Mouse (Mus musculus) ES-E14 (cell line): ENCODE data around the gene C1rl. TPM values are rescaled to one million over a fixed set of nuclear protein-coding genes. Genes with fewer than 3 reads are reported as not detected.

Source experiments
- DNase-seq: peaks from one replicate; pipeline ENCODE4 v3.0.0-alpha.2; 2013; ENCODE audit warnings: low read depth, low spot score
- H3K27ac ChIP-seq: 2 replicates; pipeline ENCODE4 v1.5.1; 2012; ENCODE audit warnings: low read depth, mild to moderate bottlenecking, low read length, moderate library complexity, mixed read lengths; ENCODE audit not compliant: poor library complexity, insufficient read depth, severe bottlenecking
- H3K36me3 ChIP-seq: 2 replicates; pipeline ENCODE4 v1.6.1; 2012; ENCODE audit warnings: mild to moderate bottlenecking, low read length, moderate library complexity, mixed read lengths; ENCODE audit not compliant: control insufficient read depth, poor library complexity, insufficient read depth, severe bottlenecking
- H3K4me1 ChIP-seq, 2 experiments: fragments of 150-350 bp in 1 of 2; sonication (generic) in 1 of 2; 2 replicates each; pipeline ENCODE4 v1.6.1; 2012; ENCODE audit warnings: low read length in 2 of 2, mild to moderate bottlenecking in 1 of 2, mixed read lengths in 1 of 2; ENCODE audit not compliant: control insufficient read depth in 2 of 2, insufficient read depth in 2 of 2, poor library complexity in 1 of 2
- H3K4me3 ChIP-seq, 2 experiments: fragments of 150-350 bp in 1 of 2; sonication (generic) in 1 of 2; 2 replicates each; pipeline ENCODE4 v1.5.1; 2012; ENCODE audit warnings: low read length in 2 of 2, low read depth in 1 of 2, mild to moderate bottlenecking in 1 of 2, mixed read lengths in 1 of 2; ENCODE audit not compliant: insufficient read depth in 1 of 2, poor library complexity in 1 of 2, severe bottlenecking in 1 of 2
- H3K9ac ChIP-seq: 2 replicates; pipeline ENCODE4 v1.6.1; 2012; ENCODE audit warnings: low read depth, mild to moderate bottlenecking, low read length, mixed read lengths; ENCODE audit not compliant: poor library complexity, insufficient read depth, severe bottlenecking
- H3K9me3 ChIP-seq: fragments of 150-350 bp; sonication (generic); 2 replicates; pipeline ENCODE4 v1.6.1; 2012; ENCODE audit warnings: low read depth, mild to moderate bottlenecking, low read length; ENCODE audit not compliant: control insufficient read depth, insufficient read depth
- CHD2 ChIP-seq: IDR thresholded peaks from 2 replicates; pipeline ENCODE4 v1.6.1; 2014; ENCODE audit warnings: mild to moderate bottlenecking, low read depth, low read length, inconsistent platforms
- HCFC1 ChIP-seq: IDR thresholded peaks from 2 replicates; pipeline ENCODE4 v1.6.1; 2012; ENCODE audit warnings: low read length, inconsistent platforms, borderline replicate concordance; ENCODE audit not compliant: insufficient read depth
- MAFK ChIP-seq: IDR thresholded peaks from 2 replicates; pipeline ENCODE4 v1.6.1; 2014; ENCODE audit warnings: mild to moderate bottlenecking, low read depth, low read length, inconsistent platforms; ENCODE audit not compliant: insufficient read depth
- ZC3H11A ChIP-seq: IDR thresholded peaks from 2 replicates; pipeline ENCODE4 v1.6.1; 2012; ENCODE audit warnings: low read depth, mild to moderate bottlenecking, inconsistent platforms, low read length, borderline replicate concordance
- ZNF384 ChIP-seq: IDR thresholded peaks from 2 replicates; pipeline ENCODE4 v1.6.1; 2012; ENCODE audit warnings: low read depth, low read length, inconsistent platforms
- in situ Hi-C, 2 experiments: fragments of 600-800 bp; cut with MboI; formaldehyde crosslinking; loops; one replicate each; pipeline ENCODE4 v1.15.1; 2025; ENCODE audit warnings: low sequenced_read_pairs in 2 of 2, inconsistent platforms in 1 of 2; ENCODE audit not compliant: unreplicated experiment in 2 of 2
- total RNA-seq: library from RNA; depleted of rRNA; stranded (reverse); fragments of 300-350 nt; gene quantifications from 2 replicates; pipeline ENCODE4 v1.2.3, GENCODE M21; 2012

Gene C1rl
- total RNA-seq, 1 experiment: 1.0 TPM

- H3K4me3 ChIP-seq: peak overlapping the region; percentile 37 to 83
- peak overlapping the region; percentile 94 for H3K9ac ChIP-seq
- TF ChIP-seq MAFK (no peak), ZNF384 (no peak), CHD2 (no peak), HCFC1 (no peak), ZC3H11A (no peak)
- H3K36me3 ChIP-seq: peaks cover 11% of the 10 kb centered on the region
- in situ Hi-C loops: no loop called here
- no peaks in the 10 kb centered on the region for H3K9me3 ChIP-seq
- peaks cover 4 to 21% of the 10 kb centered on the region in 2 experiments for H3K4me1 ChIP-seq
- H3K27ac ChIP-seq: peak overlapping the region; percentile 83
- DNase-seq: no peak
These were observed 16.7 kb upstream of the C1rl start for GRCm38 (mm10) chr6:124476216-124476615.

GRCm38 (mm10) chr6:124476796-124477195 lies 16.1 kb upstream of the C1rl start:
- peak overlapping the region; percentile 83 for H3K27ac ChIP-seq
- in situ Hi-C loops: no loop called here
- peaks cover 11% of the 10 kb centered on the region for H3K36me3 ChIP-seq
- H3K4me3 ChIP-seq: peak overlapping the region; percentile 18 to 83; a peak in 3 of 4 replicates
- H3K9me3 ChIP-seq: no peaks in the 10 kb centered on the region
- TF ChIP-seq HCFC1 (no peak), ZNF384 (no peak; the same call in 1 of the 2 replicates), CHD2 (no peak), MAFK (no peak), ZC3H11A (no peak)
- H3K9ac ChIP-seq: peak overlapping the region; percentile 94
- DNase-seq: no peak
- H3K4me1 ChIP-seq: peaks cover 4 to 23% of the 10 kb centered on the region in 2 experiments

- H3K4me1 ChIP-seq: peaks cover 4 to 23% of the 10 kb centered on the region in 2 experiments
- peak overlapping the region; percentile 94 for H3K9ac ChIP-seq
- in situ Hi-C loops: no loop called here
- H3K4me3 ChIP-seq: peak overlapping the region in 1 of 2 experiments; percentile 83; a peak in 1 of 4 replicates
- H3K36me3 ChIP-seq: peaks cover 11% of the 10 kb centered on the region
- H3K9me3 ChIP-seq: no peaks in the 10 kb centered on the region
- H3K27ac ChIP-seq: peak overlapping the region; percentile 83
- no peak for DNase-seq
- TF ChIP-seq MAFK (no peak), ZC3H11A (no peak)
These were observed 15.7 kb upstream of the C1rl start for GRCm38 (mm10) chr6:124477221-124477655.

- in situ Hi-C loops: no loop called here
- Histone ChIP-seq H3K4me3 (peak overlapping the region in 1 of 2 experiments; percentile 83; a peak in 1 of 4 replicates), H3K36me3 (peaks cover 11% of the 10 kb centered on the region), H3K27ac (peak overlapping the region; percentile 83), H3K9me3 (no peaks in the 10 kb centered on the region), H3K9ac (peak overlapping the region; percentile 94), H3K4me1 (peaks cover 1 to 23% of the 10 kb centered on the region in 2 experiments; a peak in 3 of 4 replicates)
- TF ChIP-seq MAFK: no peak
- no peak for TF ChIP-seq ZNF384
- TF ChIP-seq ZC3H11A: no peak
- no peak for TF ChIP-seq CHD2
- TF ChIP-seq HCFC1: no peak
- DNase-seq: no peak
These were observed 14.8 kb upstream of the C1rl start for GRCm38 (mm10) chr6:124477922-124478651.
